Mouse (Mus musculus): Measurements from ENCODE around the gene Vps29. TPM values are rescaled to one million over a fixed set of nuclear protein-coding genes. Genes with fewer than 3 reads are reported as not detected.

The Vps29 gene
- polyA plus RNA-seq, 1 experiment: 36.6 TPM

DNA sequence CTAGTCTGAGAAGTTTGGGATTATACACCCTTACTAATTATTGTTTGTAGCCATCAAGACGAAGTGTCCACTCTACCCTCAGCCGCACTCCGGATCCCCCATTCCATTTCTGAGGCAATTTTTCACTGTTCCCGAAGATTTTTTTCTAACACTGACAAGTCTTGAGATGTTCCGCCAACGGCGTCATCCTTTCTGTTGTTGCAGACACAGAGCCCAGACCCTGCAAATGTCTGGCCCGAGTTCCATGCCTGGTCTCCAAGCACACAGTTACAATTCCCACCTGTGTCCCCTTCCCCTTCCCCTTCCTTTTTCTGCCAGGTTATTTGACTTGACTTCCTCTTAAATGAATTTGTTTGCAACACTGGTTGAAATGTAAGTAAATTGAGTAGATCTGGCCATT lies 45.7 kb downstream of the Vps29 start:
- Histone ChIP-seq H3K36me3 (ENCODE audit: control insufficient read depth, insufficient read depth, low read length) (peaks cover 66% of the 10 kb centered on the region), H3K27ac (ENCODE audit: insufficient read depth, low read depth, low read length) (peak overlapping the region; percentile 68), H3K27me3 (ENCODE audit: control insufficient read depth, insufficient read depth, low read length) (no peaks in the 10 kb centered on the region), H3K4me1 (ENCODE audit: control insufficient read depth, insufficient read depth, insufficient read length, low read length) (peaks cover 2% of the 10 kb centered on the region), H3K4me3 (ENCODE audit: low read depth, low read length) (no peak overlapping the region)
- WGBS: 77% methylated on average over 8 of the region's 8 CpGs
- TF ChIP-seq POLR2A (IDR thresholded peaks at IDR 0.05; ENCODE audit: low read depth, low read length): no peak

GRCm38 (mm10) chr5:122400628-122401302 lies 46.6 kb downstream of the Vps29 start:
- 72% methylated on average over 18 of the region's 18 CpGs for WGBS
- Histone ChIP-seq H3K27ac (ENCODE audit: insufficient read depth, low read depth, low read length) (peak overlapping the region; percentile 68), H3K36me3 (ENCODE audit: control insufficient read depth, insufficient read depth, low read length) (peaks cover 75% of the 10 kb centered on the region)

DNA sequence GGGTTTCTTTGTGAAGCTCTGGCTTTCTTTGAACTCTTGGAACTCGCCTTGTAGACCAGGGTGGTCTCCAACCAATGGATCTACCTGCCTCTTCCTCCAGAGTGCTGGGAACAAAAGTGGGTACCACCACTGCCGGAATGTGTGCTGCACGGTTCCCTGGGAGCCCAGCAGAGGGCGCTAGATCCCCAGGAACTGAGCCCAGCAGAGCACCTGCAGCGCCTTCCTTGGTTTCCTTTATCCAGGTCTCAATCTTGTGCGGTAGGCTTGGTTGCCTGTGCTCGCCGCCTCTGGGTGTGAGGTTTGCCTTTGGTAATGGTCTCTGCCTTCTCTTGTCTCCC lies 47.1 kb downstream of the Vps29 start:
- Histone ChIP-seq H3K4me1 (ENCODE audit: control insufficient read depth, insufficient read depth, insufficient read length, low read length) (peaks cover 2% of the 10 kb centered on the region), H3K36me3 (ENCODE audit: control insufficient read depth, insufficient read depth, low read length) (peaks cover 79% of the 10 kb centered on the region), H3K27ac (ENCODE audit: insufficient read depth, low read depth, low read length) (0 out of 2 replicates have a peak overlapping the region, but pooled peaks have one; percentile 19), H3K4me3 (ENCODE audit: low read depth, low read length) (no peak overlapping the region), H3K27me3 (ENCODE audit: control insufficient read depth, insufficient read depth, low read length) (no peaks in the 10 kb centered on the region)
- TF ChIP-seq POLR2A (IDR thresholded peaks at IDR 0.05; ENCODE audit: low read depth, low read length) (no peak), CTCF (IDR thresholded peaks at IDR 0.05; ENCODE audit: extremely low read depth, insufficient read length, insufficient replicate concordance, low read depth, low read length) (peak; percentile 94)
- 24% methylated on average over 8 of the region's 8 CpGs for whole genome bisulfite sequencing

More at GRCm38 (mm10) chr5:122400628-122401302, 46.6 kb downstream of the Vps29 start:
- no peak for TF ChIP-seq POLR2A (IDR thresholded peaks at IDR 0.05; ENCODE audit: low read depth, low read length)
- no peak for TF ChIP-seq CTCF (IDR thresholded peaks at IDR 0.05; ENCODE audit: extremely low read depth, insufficient read length, insufficient replicate concordance, low read depth, low read length)
- Histone ChIP-seq H3K27me3 (ENCODE audit: control insufficient read depth, insufficient read depth, low read length) (no peaks in the 10 kb centered on the region), H3K4me3 (ENCODE audit: low read depth, low read length) (no peak overlapping the region), H3K4me1 (ENCODE audit: control insufficient read depth, insufficient read depth, insufficient read length, low read length) (peaks cover 2% of the 10 kb centered on the region)

DNA sequence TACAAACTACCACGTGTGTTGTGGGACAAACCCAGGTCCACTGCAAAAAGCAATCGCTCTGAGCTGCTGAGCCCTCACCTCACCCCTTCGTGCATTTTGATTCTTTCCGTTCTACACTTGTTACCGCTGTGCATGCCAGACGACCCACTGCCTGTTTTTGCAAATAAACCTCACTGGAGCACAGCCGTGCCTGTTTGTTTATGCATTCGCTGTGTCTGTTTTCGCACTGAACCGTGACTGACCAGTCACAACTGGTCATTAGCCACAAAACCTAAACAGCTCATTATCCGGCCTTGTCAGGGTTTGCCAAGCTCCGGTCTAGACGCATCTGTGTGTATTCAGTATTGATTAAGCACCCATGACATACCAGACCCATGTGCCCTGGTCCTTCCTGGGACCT lies 48.0 kb downstream of the Vps29 start:
- 85% methylated on average over 13 of the region's 13 CpGs for WGBS
- H3K4me3 ChIP-seq (ENCODE audit: low read depth, low read length): no peak overlapping the region
- H3K27me3 ChIP-seq (ENCODE audit: control insufficient read depth, insufficient read depth, low read length): no peaks in the 10 kb centered on the region
- H3K4me1 ChIP-seq (ENCODE audit: control insufficient read depth, insufficient read depth, insufficient read length, low read length): no peaks in the 10 kb centered on the region; the same call in none of the 2 replicates
- H3K36me3 ChIP-seq (ENCODE audit: control insufficient read depth, insufficient read depth, low read length): peaks cover 81% of the 10 kb centered on the region
- TF ChIP-seq POLR2A (IDR thresholded peaks at IDR 0.05; ENCODE audit: low read depth, low read length): no peak
- no peak for TF ChIP-seq CTCF (IDR thresholded peaks at IDR 0.05; ENCODE audit: extremely low read depth, insufficient read length, insufficient replicate concordance, low read depth, low read length)
- H3K27ac ChIP-seq (ENCODE audit: insufficient read depth, low read depth, low read length): peak overlapping the region; percentile 21; the same call in 1 of the 2 replicates

DNA sequence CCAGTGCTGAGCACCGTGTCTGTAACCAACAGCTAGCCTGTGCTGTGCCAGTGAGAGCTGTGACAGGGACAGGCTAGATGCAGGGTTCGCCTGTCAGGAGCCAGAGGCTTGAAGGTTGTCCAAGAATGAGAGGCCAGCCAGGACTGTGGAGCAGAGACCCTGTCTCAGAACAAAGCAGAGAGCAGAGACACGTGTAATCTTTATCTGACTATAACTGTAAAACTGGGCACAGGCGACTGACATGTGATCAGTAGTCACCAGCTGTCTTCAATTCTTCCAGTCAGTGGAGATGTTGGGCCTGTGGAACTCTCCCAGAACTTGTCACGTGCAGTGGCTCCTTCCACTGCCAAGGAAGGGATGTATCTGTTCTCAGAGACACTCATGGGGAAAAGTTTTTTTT lies 48.6 kb downstream of the Vps29 start:
- H3K4me1 ChIP-seq (ENCODE audit: control insufficient read depth, insufficient read depth, insufficient read length, low read length): no peaks in the 10 kb centered on the region; the same call in none of the 2 replicates
- peaks cover 76% of the 10 kb centered on the region for H3K36me3 ChIP-seq (ENCODE audit: control insufficient read depth, insufficient read depth, low read length)
- H3K27me3 ChIP-seq (ENCODE audit: control insufficient read depth, insufficient read depth, low read length): no peaks in the 10 kb centered on the region
- no peak overlapping the region for H3K4me3 ChIP-seq (ENCODE audit: low read depth, low read length)
- H3K27ac ChIP-seq (ENCODE audit: insufficient read depth, low read depth, low read length): peak overlapping the region; percentile 21; the same call in 1 of the 2 replicates
- TF ChIP-seq POLR2A (IDR thresholded peaks at IDR 0.05; ENCODE audit: low read depth, low read length): no peak
- TF ChIP-seq CTCF (IDR thresholded peaks at IDR 0.05; ENCODE audit: extremely low read depth, insufficient read length, insufficient replicate concordance, low read depth, low read length): no peak
- 87% methylated on average over 5 of the region's 5 CpGs for WGBS

DNA sequence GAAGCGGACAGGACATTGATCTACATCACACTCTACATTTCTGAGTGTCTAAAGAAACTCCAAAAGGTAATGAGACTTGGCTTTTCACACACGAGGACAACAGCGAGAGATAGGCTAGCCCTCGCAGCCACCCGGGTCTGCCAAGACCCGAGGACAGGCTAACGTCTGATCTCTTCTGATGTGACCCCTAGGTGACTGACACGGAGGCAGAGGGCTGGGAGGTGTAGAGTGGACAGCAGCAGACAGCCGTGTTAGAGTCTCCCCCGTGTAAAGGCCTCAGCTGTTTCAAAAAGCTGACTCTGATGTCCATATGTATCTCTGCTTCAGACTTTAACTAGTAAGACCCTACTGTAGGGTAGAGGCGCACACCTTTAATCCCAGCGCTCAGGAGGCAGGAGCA lies 49.2 kb downstream of the Vps29 start:
- 88% methylated on average over 12 of the region's 12 CpGs for WGBS
- Histone ChIP-seq H3K4me1 (ENCODE audit: control insufficient read depth, insufficient read depth, insufficient read length, low read length) (no peaks in the 10 kb centered on the region; the same call in 1 of the 2 replicates), H3K4me3 (ENCODE audit: low read depth, low read length) (no peak overlapping the region), H3K36me3 (ENCODE audit: control insufficient read depth, insufficient read depth, low read length) (peaks cover 73% of the 10 kb centered on the region), H3K27me3 (ENCODE audit: control insufficient read depth, insufficient read depth, low read length) (no peaks in the 10 kb centered on the region), H3K27ac (ENCODE audit: insufficient read depth, low read depth, low read length) (no peak overlapping the region)
- no peak for TF ChIP-seq POLR2A (IDR thresholded peaks at IDR 0.05; ENCODE audit: low read depth, low read length)
- TF ChIP-seq CTCF (IDR thresholded peaks at IDR 0.05; ENCODE audit: extremely low read depth, insufficient read length, insufficient replicate concordance, low read depth, low read length): no peak

DNA sequence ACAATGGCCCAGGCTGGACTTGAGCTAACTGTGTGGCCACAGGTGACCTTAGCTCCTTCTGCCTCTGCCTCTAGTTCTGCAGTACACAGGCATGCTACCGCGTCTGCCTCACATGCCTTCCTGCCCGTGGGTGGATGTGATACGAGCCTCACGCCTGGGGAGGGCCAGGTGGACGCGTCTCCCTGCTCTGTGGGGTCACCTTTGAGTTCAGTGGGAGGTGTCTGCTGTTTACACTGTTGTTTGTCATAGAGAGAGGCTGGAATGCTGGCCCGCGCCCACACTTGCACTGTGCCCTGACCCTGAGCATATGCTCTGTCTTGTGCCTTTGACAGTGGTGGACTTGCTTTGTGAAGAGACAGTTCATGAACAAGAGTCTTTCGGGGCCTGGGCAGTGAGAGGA lies 51.4 kb downstream of the Vps29 start:
- H3K27me3 ChIP-seq (ENCODE audit: control insufficient read depth, insufficient read depth, low read length): no peaks in the 10 kb centered on the region
- no peaks in the 10 kb centered on the region; the same call in 1 of the 2 replicates for H3K4me1 ChIP-seq (ENCODE audit: control insufficient read depth, insufficient read depth, insufficient read length, low read length)
- 95% methylated on average over 10 of the region's 10 CpGs for WGBS
- H3K36me3 ChIP-seq (ENCODE audit: control insufficient read depth, insufficient read depth, low read length): peaks cover 60% of the 10 kb centered on the region
- H3K27ac ChIP-seq (ENCODE audit: insufficient read depth, low read depth, low read length): no peak overlapping the region
- no peak overlapping the region for H3K4me3 ChIP-seq (ENCODE audit: low read depth, low read length)
- TF ChIP-seq POLR2A (IDR thresholded peaks at IDR 0.05; ENCODE audit: low read depth, low read length): no peak
- no peak for TF ChIP-seq CTCF (IDR thresholded peaks at IDR 0.05; ENCODE audit: extremely low read depth, insufficient read length, insufficient replicate concordance, low read depth, low read length)
